Mouse (Mus musculus) heart, embryonic 16.5 days (tissue): Measurements from ENCODE around the gene Adtrp. TPM values are rescaled to one million over a fixed set of nuclear protein-coding genes. Genes with fewer than 3 reads are reported as not detected.

ENCODE experiments used
- polyA plus RNA-seq: library from polyadenylated mRNA; unstranded; fragments of >200 nt; fragmentation: Nextera tagmentation; extraction: Ambion mirVana; gene quantifications from 2 replicates; pipeline ENCODE4 v1.2.1, GENCODE M21; 2015

The Adtrp gene
- polyA plus RNA-seq, 1 experiment from 2014 or later = not detected

Other genes starting within 250 kb of the Adtrp start
- gene Tmem170b, start 241.8 kb downstream of the Adtrp start, polyA plus RNA-seq = 12.1 and 12.3 TPM in 2 replicates
- gene Hivep1, start 204.3 kb upstream of the Adtrp start, polyA plus RNA-seq = 4.0 and 4.1 TPM in 2 replicates